Mouse (Mus musculus) adrenal gland, postnatal 14 days (tissue): ENCODE data around the gene Inip. TPM values are rescaled to one million over a fixed set of nuclear protein-coding genes. Genes with fewer than 3 reads are reported as not detected.
"Not testable (repeated sequence)": the region's sequence is repeated elsewhere in the genome, so short reads cannot be mapped to it uniquely, and the experiment has no call there.

Source experiments
- DNase-seq: peaks from one replicate; pipeline ENCODE4 v3.0.0; 2021; ENCODE audit warnings: mixed read lengths
- total RNA-seq: library from RNA; stranded (reverse); gene quantifications from 2 replicates; pipeline ENCODE4 v1.2.3, GENCODE M21; 2021

The Inip gene
- total RNA-seq, 1 experiment from 2014 or later: 14.2 TPM

DNA sequence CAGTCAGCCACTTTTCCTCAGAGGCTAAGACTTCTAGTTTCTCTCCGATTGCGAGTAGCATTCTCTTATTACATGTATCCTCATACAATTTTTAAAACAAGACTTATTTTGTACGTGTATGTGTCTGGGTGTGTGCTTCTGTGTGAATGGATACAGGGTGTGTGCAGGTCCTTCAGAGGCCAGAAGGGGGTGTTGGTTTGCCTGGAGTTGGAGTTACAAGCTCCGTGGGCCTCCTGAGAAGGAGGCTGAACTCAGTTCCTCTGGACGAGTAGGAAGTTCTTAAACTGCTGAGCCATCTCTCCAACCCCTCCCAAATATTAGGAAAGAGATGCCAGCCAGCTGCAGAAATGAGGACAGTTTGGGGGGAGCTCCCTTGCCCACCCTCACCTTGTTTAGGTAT is 7.0 kb upstream of the Inip start:
- no peak for DNase-seq

DNA sequence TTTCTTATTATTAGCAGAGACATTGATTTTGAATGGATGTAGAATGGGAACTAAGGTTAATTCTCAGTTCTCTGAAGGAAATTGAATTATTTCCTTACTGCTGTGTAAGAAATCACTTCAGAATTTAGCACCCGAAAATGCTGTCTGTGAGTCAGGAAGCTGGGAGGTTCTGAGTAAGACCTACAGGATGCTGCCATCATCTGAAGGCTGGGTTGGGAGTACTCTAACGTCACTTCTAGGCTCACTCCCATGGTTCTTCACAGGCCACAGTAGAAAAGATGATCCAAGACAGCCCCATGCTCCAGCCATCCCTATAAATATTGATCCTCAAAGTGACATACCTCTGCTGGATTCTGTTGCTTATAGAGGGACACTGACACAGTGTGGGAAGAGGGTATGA is 6.1 kb upstream of the Inip start:
- DNase-seq: no peak

DNA sequence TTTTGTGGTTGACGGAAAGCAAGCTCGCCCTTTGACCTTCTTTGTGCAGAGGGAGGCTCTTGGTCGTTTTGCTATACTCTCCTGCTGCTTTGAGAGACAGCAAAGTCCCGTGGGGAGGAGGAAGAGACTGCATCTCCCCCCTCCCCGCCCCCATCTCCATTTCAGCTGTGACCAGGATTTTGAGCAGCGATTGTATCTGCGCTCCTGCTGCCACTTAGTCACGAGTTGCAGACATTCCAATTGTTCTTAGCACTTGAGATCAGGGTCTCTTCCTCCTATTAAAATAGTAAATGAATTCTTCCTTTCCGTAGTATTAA is 5.4 kb upstream of the Inip start:
- DNase-seq: peak; percentile 12

DNA sequence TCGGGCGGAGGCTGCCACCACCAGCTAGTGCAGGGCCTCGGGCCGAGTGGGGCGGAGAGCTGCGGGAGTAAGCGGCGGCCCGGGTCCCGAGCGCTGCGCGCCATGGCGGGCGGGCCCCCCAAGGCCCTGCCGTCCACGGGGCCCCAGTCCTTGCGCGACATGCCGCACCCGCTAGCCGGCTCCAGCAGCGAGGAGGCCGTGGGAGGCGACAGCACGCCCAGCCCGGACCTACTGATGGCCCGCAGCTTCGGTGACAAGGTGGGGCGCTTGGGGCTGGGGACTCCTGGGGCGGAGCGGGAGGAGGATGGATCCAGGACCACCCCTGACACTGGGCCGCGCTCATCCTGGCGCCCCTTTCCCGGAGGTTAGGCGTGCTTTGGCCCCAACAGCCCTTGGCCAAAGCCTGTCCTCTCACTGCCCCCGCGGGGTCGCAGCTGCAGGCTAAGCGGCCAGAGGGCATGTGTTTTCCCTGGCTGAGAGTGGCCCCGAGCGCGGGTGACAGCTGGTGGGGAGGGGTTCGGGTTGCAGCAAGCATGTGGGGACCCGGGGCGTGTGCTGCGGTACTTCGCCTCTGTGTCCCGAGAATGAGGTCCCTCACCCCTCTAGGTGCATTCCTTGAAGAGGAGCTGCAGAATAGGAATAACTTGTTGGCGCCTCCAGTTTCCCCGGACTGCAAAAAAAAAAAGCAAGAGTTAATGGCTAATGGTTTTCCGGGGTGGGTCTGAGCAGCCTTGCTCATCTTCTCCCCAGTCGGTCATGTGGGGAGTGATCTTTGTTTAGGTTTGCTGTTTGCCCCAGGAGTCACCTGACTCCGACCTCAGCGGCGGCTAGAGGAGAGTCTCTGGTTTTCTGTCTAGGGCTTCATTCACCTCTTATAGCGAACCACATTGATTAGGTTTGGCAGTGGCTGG is 4.8 kb upstream of the Inip start:
- DNase-seq: peak; percentile 39

DNA sequence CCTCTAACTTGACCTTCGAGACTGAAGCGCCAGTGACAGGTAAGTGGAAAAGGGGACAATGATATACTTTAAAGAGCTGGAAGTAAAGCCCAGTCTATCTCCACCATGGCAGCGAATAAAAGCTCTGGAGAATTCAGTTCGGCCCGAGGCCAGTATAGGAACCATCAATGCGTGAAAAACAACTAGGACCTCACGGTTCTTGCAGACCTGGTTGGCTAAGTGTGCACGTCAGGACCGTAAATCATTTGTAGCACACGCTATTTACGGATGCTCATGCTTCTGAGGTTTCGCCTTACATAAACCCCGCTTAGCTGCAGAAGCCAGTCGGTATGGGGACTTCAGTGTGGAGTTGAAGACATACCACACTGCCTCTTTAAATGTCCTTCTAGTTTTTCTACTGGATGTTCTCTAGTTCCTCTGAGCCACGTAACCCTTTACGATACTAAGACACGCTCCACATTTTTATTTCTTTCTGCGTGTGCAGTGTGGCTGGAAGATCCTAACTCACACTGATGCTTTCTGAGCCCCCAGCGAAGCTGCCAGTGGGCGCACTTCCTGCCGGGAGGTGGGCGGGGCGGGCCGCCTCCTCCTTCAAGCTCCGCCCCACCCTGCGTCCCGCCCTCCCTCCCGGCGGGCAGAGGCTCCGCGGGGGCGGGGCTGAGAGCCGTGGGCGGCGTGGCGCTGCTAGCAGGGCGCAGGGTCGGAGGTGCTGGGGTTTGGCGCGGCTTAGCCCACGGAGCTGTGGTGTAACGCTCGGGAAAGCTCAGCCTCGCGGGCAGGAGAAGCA is 4.0 kb upstream of the Inip start, which contains the start of gene Snx30:
TSS of gene Snx30 (plus strand) at position 660 of the 787 bp plus-strand sequence.
- DNase-seq: peak; percentile 94

DNA sequence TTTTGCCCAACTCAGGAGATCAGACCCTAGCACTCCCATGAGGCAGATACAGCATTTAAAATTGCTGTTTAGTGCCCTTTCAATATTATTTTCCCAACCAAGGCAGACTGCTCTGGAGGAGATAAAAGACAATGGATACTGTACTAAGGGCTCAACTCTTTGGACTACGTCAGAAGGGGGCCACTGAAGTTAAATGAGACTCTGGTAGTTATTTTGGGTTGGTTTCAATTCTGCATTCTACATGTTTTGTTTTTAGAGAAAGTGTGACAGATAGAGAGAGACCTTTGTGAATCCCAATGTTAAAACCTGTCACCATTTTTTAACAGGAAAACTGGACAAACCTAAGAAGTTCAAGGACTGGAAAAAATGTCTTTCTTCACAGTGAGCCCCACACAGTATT is 3.4 kb upstream of the Inip start:
- DNase-seq: no peak

DNA sequence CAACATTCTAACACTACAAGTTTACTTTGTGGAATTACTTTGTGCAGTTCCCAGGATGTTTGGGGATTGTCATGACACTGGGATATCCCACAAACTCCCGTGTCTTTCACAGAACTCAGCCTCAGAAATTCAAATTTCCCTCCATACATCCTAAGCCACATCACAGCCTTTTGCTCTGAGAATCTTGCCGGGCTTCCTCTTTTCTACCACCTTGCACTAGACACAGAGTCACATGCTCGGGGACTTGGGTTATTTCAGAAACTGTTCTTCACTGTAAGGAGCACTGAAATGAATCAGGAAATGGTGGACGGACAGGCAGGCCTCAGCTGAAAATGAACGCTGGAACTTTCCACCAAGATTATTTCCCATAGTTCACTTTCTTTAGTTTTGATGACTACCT is 2.0 kb upstream of the Inip start:
- DNase-seq: no peak

DNA sequence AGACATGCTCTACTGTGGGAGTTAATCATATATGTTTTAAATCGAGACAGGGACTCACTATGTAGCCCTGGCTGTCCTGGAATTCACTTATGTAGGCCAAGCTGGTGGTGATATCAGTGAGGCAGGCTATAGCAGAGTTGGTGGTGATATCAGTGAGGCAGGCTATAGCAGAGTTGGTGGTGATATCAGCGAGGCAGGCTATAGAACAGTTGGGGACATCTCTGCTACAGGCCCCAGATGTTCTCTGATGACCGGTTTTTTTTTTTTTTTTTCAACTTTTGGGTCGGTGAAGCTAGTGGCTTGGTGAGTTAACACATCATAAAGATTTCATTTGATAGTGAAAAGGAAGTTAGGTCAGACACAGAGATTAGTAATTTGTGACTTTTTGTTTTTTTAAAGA is 1.4 kb upstream of the Inip start:
- DNase-seq: no peak

DNA sequence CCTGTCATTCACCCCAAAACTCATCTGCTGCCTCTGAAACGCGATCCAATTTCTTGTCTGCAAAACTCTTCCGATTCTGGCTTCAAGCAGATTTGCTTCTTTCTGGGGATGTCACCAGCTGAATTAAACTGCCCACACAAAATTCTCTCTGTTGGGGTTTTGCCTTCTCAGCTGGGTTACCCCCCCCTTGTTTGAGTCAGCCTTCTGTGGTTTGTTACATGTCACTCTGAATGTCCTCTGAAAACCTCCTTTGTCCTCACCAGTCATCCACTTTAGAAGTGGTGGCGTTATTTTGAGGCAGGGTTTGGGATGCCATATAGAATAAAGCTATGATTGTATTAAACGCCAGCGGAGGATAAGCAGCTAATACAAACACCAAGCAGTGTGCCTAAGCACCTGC is 718 bp upstream of the Inip start:
- no peak for DNase-seq

DNA sequence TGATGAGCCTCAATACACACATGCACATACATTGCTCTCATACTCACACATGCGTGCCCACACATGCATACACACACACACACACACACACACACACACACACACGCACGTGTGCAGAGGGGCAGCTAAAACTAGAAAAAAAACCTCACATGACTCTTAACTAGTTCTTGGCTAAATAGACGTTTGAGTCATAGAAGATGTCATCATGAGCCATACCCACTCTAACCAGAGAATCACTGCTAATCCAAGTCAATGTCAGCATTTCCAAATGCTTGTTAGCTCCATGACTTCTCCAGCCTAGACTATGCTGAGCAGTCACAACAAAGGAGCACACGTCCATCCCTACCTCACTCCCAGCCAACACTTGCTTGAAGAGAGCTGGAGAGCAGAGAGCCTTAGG is 1.2 kb downstream of the Inip start:
- DNase-seq: no peak

DNA sequence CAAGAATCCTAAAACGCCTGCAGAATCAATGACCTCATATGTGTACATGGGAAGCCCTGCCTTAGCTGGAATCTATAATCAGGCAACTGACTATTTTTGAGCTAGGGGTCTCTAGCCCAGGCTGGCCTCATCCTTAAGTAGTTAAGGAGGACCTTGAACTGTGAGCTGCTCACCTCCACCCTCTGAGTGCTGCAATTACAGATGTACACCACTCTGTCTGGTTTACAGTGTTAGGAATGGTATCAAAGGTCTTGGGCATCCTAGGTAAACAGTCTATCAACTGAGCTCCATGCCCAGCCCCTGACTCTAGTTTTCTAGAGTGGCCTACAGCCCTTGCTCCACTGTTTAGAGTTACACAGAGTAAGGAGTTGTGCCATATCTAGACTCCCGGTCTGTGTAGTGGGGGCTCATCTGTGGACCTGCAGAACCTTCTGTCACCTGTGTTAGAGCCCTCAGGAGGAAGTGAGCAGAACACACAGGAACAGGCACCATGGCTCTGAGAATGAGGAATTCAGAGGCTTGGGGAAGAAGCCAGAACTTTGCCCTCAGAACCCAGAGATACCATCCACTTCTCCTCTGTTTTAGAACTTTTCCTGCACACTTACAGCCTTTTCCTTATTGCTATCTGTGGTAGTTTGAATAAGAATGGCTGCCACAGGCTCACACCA is 5.5 kb downstream of the Inip start:
- no peak for DNase-seq

DNA sequence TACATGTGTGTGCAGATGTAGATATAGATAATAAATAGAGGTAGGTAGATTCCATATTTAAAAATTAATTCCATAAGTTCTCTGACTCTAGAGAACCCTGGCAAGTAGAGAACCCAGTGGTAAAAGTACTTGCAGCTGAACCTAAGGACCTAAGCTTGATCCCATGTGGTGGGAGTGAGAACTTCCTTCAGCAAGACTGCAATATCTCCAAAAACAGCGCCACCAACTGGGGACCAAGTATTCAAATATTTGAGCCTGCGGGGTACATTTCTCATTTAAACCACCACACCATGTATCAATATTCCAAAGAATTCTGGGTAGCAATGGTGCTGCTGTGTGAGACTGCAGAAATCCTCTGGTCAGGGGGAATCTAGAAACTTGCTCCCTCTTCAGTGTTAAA is 7.3 kb downstream of the Inip start:
- no peak for DNase-seq

DNA sequence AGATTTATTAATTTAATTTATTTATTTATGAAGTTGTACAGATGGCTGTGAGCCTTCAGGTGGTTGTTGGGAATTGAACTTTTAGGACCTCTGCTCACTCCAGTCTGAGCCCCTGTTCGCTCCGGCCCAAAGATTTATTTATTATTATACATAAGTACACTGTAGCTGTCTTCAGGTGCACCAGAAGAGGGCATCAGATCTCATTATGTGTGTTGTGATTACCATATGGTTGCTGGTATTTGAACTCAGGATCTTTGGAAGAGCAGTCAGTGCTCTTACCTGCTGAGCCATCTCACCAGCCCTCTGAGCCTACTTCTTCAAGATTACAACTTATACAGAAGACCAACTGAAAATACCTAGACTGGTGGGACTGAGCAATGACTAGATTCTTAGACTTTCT is 7.8 kb downstream of the Inip start:
- DNase-seq: not testable (repeated sequence)

DNA sequence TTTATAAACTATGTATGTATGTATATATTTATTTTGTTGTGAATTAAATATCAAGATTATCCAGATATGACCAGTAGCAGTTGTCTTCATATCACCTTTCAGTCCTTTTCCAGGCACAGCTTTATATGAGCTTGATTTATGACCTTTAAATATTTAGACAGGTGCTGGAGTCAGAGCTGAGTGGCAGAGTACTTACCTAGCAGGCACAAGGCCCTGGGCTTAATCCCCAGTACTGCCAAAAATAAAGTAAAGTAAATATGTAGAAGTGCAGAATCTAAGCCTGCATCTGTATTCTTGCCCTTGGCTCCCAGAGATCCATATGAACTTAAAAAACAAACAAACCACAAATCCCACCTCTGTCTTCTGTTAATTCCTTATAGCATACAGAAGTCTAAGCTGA is 12.4 kb downstream of the Inip start:
- no peak for DNase-seq

DNA sequence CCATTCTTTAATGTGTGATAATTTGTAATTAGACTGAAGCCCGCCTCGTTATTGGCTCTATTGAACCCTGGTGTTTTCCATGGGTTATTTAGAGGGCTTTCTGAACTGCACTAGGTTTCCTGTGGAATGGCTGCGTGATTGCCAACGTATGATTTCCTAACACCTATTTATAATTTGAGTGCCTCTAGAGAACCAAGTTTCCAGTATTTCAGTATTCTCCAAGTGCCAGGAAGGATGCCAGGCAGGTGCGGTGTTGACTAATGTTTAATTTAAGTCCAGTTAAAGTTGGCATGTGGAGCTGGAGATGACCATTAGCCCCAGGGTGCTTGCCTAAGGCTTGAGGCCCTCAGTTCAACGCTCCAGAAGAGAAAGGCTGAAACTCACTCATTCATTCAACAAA is 14.3 kb downstream of the Inip start:
- DNase-seq: no peak

DNA sequence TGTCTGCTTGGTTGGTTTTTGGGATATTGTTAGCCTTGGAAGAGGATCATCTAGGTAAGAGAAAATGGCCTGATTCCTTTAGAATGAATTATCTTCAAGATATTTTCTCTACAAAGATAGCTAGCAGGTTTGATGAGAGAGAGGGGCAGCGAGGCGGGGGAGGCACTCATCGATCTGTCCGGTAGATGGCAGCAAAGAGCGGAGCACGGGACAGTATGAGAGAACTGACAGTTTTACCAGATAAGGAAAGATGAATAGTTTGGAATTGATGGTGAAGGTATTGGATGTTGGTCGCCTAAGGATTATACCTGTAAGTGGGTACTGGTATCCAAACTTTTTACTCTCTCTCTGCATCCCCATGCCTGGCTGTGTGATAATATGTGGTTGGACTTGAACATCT is 14.7 kb downstream of the Inip start:
- DNase-seq: peak; percentile 84

DNA sequence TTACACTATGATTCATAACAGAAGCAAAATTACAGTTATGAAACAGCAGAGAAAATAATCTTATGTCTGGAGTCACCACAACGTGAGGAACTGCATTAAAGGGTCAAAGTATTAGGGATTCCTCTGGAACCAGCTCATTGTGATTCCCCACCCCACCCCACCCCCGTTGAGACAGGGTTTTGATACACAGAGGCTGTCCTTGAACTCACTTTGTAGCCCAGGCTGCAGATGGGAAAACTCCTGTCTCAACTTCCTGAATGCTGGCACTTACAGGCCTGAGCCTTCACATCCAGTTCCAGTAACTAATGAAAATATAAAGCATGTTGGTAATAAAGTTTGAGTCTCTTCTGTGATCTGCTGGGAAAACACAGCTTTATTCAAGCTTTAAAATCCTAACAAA is 16.0 kb downstream of the Inip start:
- DNase-seq: no peak

DNA sequence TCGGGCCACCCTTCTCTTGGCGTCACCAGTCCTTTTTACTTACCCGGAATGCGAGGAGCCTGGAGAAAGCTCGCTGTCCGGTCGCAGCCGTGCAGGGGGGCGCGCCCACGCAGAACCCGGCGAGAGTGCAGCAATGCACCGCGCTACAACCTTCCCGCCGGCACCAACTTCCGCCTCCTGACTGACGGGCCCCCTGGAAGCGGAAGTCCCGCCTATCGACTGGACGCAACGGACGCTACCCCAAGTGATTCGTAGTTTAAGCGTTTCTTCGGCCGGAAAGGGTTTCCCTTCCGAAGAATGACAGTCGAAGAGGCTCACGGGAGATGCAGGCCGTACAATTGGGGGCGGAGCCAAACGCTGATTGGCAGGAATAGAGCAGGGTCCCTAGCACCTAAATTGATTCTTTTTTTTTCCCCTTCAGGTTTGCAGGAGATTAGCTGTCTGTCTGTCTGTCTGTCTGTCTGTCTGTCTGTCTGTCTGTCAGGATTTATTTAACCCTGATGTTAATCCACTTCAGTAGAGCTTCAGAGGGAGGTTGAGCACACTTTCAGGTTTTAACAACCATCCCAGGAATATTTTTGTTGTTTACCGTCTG is 17.6 kb downstream of the Inip start:
- peak; percentile 97 for DNase-seq

DNA sequence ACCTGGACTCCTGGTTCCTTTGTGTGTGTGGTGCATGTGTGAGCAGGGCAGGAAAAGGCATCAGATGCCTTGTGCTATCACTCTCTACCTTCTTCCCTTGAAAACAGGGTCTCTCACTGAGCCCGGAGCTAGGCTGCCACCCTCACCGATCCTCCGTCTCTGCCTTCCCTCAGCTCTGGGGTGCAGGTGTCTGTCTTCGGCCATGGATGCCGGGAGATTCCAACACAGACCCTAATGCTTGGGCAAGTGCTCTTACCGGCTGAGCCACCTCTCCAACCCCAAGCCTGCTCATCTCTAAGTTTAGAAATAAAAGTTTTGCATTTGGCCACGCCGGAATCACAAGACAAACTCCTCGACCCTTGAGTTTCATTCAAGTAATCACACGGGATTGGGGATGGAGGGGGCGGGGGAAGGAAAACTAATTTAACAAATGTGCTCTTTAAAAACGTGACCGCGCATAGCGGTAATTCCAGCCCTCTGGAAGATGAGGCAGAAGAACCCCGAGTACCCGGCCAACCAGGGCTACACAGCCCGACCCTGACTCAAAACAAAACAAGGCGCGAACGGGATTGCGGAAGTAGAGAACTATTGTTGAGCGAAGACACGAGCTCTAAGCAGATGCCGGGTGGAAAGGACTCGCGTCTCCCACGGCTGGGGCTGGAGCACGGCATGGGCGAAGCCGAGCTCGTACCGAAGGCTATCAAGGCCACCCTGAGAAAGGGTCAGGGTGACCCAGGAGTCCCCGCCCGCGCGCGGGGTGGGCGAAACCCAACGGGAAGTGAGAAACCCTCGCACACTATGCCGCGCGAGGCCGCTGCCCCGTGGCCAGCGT is 18.3 kb downstream of the Inip start:
- no peak for DNase-seq

DNA sequence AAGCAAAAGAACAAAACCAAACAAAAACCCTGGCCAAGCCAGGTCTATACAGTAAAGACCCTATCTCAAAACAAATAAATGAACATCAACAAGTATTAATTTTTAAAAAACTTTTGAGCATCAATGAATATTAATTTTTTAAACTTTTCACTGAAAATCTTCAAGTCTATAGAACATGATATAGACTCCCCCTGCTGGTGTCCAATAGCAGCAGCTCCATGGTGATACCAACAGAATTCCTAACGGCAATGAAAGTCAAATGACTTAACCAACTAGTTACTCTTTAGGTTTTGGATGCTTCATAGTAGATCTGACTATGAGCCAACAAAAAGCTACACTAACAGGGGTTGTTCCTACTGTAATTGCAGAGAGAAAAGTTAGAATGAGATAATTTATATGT is 20.8 kb downstream of the Inip start:
- DNase-seq: peak; percentile 29

DNA sequence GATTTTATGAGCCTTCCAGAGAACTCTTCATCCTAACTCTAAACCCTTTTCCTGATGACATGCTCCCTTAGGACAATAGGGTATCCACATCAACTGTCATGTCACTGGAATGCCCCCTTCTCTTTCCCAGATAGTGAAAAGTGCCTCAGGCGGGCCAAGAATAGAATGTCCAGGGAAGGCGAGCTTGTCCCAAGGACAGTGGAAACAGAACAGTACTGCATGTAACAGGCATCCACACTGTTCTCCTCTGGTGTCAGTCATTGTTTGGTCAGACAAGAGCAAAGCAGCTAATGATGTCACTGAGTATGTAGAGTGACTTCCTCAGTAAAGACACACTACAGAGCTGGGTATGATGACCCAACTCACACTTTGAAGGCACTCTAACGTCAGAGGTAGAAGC is 23.6 kb downstream of the Inip start:
- DNase-seq: no peak
